27 mouse cellular contexts compared by ENCODE assay signal in the genomic region with DNA sequence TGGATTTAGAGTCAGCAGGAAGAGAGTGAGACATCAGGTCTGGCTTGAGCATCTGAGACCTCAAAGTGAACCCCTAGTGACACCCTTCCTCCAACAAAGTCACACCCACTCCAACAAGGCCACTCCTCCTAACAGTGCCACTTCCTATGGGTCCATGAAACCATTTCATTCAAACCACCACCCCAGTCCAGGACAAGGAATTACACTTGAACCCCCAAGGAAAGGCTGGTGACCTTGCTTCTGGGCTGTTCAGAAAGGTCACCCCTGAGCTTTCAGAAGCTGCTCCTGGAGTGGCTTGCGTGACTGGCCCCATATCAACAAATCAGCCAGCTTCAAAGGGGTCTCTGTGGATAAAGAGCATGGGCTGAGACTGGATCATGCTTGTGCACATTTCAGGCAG. TPM values are rescaled to one million over a fixed set of nuclear protein-coding genes. Genes with fewer than 3 reads are reported as not detected.
A peak's percentile ranks its signal among the peaks of the same experiment; 100 is the strongest.
DNase-seq lines count a peak whose midpoint lies in the region; ATAC-seq and TF ChIP-seq lines count a peak whose summit lies in the region.
"Had no signal": no experiment of that assay in that cellular context is flagged by ENCODE, and none has a peak within 500 bp of the region (broad histone marks: within the 10 kb centered on the region; RNA-seq: fewer than 3 reads in every experiment).

No protein-coding gene starts in this region.

- H3K4me2 ChIP-seq in liver, embryonic 12.5 days: no peak overlapping the region
- no peak overlapping the region for H3K4me2 ChIP-seq in midbrain, embryonic 11.5 days
- no peak overlapping the region for H3K4me2 ChIP-seq in midbrain, embryonic 14.5 days (ENCODE audit: low read length)
- H3K4me2 ChIP-seq: embryonic facial prominence, embryonic 12.5 days; embryonic facial prominence, embryonic 15.5 days; forebrain, embryonic 13.5 days; heart, embryonic 13.5 days; hindbrain, embryonic 14.5 days had no signal

- H3K79me2 ChIP-seq in liver, adult 2 months (ENCODE audit: control insufficient read depth, insufficient read depth, low read length): no peaks in the 10 kb centered on the region

- no peak for TF ChIP-seq CTCF in liver, adult 2 months (IDR thresholded peaks at IDR 0.05; ENCODE audit: low read depth, low read length)

- TF ChIP-seq POLR2A in liver, adult 2 months (IDR thresholded peaks at IDR 0.05; ENCODE audit: extremely low read depth, insufficient read depth, low read length): no peak

- H3K27ac ChIP-seq in liver, adult 2 months (replicated peaks; ENCODE audit: insufficient read depth, low read depth, low read length): peak overlapping the region; percentile 38; the same call in 1 of the 2 replicates
- H3K27ac ChIP-seq in liver, embryonic 12.5 days: no peak overlapping the region
- no peak overlapping the region for H3K27ac ChIP-seq in midbrain, embryonic 11.5 days (ENCODE audit: low read depth, low read length)
- no peak overlapping the region for H3K27ac ChIP-seq in midbrain, embryonic 14.5 days (replicated peaks; ENCODE audit: low read depth, low read length)
- no peak overlapping the region for H3K27ac ChIP-seq in ES-E14 (ENCODE audit: insufficient read depth, low read depth, low read length, poor library complexity, severe bottlenecking)
- H3K27ac ChIP-seq in heart, embryonic 10.5 days: no peak overlapping the region
- H3K27ac ChIP-seq: heart, embryonic 13.5 days; hindbrain, embryonic 14.5 days; hindbrain, postnatal 0 days had no signal

- H3K4me1 ChIP-seq in liver, adult 2 months (ENCODE audit: control insufficient read depth, insufficient read depth, low read length): peaks cover 4% of the 10 kb centered on the region; the same call in 1 of the 2 replicates
- no peaks in the 10 kb centered on the region for H3K4me1 ChIP-seq in liver, embryonic 12.5 days
- peaks cover 4% of the 10 kb centered on the region for H3K4me1 ChIP-seq in midbrain, embryonic 11.5 days (ENCODE audit: control insufficient read depth, insufficient read depth, low read length)
- H3K4me1 ChIP-seq in midbrain, embryonic 14.5 days (ENCODE audit: control insufficient read depth, insufficient read depth, low read length): peaks cover 4% of the 10 kb centered on the region
- H3K4me1 ChIP-seq in ES-E14 (ENCODE audit: control insufficient read depth in 2 of 2, insufficient read depth in 2 of 2, low read length in 2 of 2, poor library complexity in 1 of 2): peaks cover 0 to 8% of the 10 kb centered on the region in 2 experiments; a peak in 1 of 4 replicates
- H3K4me1 ChIP-seq in heart, embryonic 10.5 days: no peaks in the 10 kb centered on the region

- H3K36me3 ChIP-seq in liver, adult 2 months (ENCODE audit: control insufficient read depth, insufficient read depth, low read length): peaks cover 9% of the 10 kb centered on the region; the same call in 1 of the 2 replicates
- no peaks in the 10 kb centered on the region for H3K36me3 ChIP-seq in liver, embryonic 12.5 days
- peaks cover 19% of the 10 kb centered on the region for H3K36me3 ChIP-seq in midbrain, embryonic 11.5 days (ENCODE audit: control insufficient read depth, insufficient read depth, low read length)
- peaks cover 28% of the 10 kb centered on the region for H3K36me3 ChIP-seq in midbrain, embryonic 14.5 days (ENCODE audit: control insufficient read depth, insufficient read depth, low read length)
- H3K36me3 ChIP-seq in ES-E14 (ENCODE audit: control insufficient read depth, insufficient read depth, low read length, poor library complexity, severe bottlenecking): peaks cover 34% of the 10 kb centered on the region
- H3K36me3 ChIP-seq in heart, embryonic 10.5 days: peaks cover 29% of the 10 kb centered on the region

- H3K4me3 ChIP-seq in liver, adult 2 months (ENCODE audit: insufficient read depth, low read depth, low read length): no peak overlapping the region
- no peak overlapping the region for H3K4me3 ChIP-seq in liver, embryonic 12.5 days
- H3K4me3 ChIP-seq in midbrain, embryonic 11.5 days (ENCODE audit: low read depth, low read length): no peak overlapping the region
- H3K4me3 ChIP-seq in midbrain, embryonic 14.5 days (replicated peaks; ENCODE audit: low read depth, low read length): no peak overlapping the region
- H3K4me3 ChIP-seq in ES-E14 (ENCODE audit: insufficient read depth in 1 of 2, low read depth in 1 of 2, low read length in 2 of 2, poor library complexity in 1 of 2, severe bottlenecking in 1 of 2): no peak overlapping the region
- H3K4me3 ChIP-seq in heart, embryonic 10.5 days: no peak overlapping the region
- H3K4me3 ChIP-seq: embryonic facial prominence, embryonic 12.5 days; embryonic facial prominence, embryonic 15.5 days; forebrain, embryonic 13.5 days; heart, embryonic 13.5 days had no signal

- in situ Hi-C loops in ES-E14 (cut with MboI; ENCODE audit: low sequenced_read_pairs in 2 of 2, unreplicated experiment in 2 of 2): loop anchor here in 1 of 2 experiments (5.0 kb wide), 1 partner anchor 136 kb away; no protein-coding TSS in a partner anchor

- H3K9me3 ChIP-seq in liver, embryonic 12.5 days (replicated peaks): no peaks in the 10 kb centered on the region
- no peaks in the 10 kb centered on the region for H3K9me3 ChIP-seq in midbrain, embryonic 11.5 days (ENCODE audit: control insufficient read depth, low read length)
- no peaks in the 10 kb centered on the region for H3K9me3 ChIP-seq in midbrain, embryonic 14.5 days (ENCODE audit: control insufficient read depth, low read length)
- H3K9me3 ChIP-seq in ES-E14 (ENCODE audit: control insufficient read depth, insufficient read depth, low read depth, low read length): no peaks in the 10 kb centered on the region
- no peaks in the 10 kb centered on the region for H3K9me3 ChIP-seq in heart, embryonic 10.5 days
- H3K9me3 ChIP-seq: embryonic facial prominence, embryonic 12.5 days; embryonic facial prominence, embryonic 15.5 days; forebrain, embryonic 13.5 days; heart, embryonic 13.5 days had no signal

- ATAC-seq in liver, embryonic 12.5 days: no peak
- no peak for ATAC-seq in midbrain, embryonic 11.5 days (ENCODE audit: low FRiP score)
- ATAC-seq in midbrain, embryonic 14.5 days (ENCODE audit: low FRiP score, low TSS enrichment): no peak
- ATAC-seq: activated CD4-positive, CD25-positive, alpha-beta regulatory T cell, adult 4 months; CD4-positive, CD25-positive, alpha-beta regulatory T cell, adult 4 months; forebrain, embryonic 13.5 days; hindbrain, postnatal 0 days; inflammation-experienced regulatory T-cells, adult 6 months; intestine, embryonic 16.5 days had no signal

- 89% methylated on average over 1 of the region's 1 CpGs for WGBS in liver, adult 2 months
- WGBS in liver, embryonic 12.5 days (ENCODE audit: insufficient replicate concordance): 50% methylated on average over 1 of the region's 1 CpGs
- WGBS in midbrain, embryonic 11.5 days: 96% methylated on average over 1 of the region's 1 CpGs
- 87% methylated on average over 1 of the region's 1 CpGs for WGBS in midbrain, embryonic 14.5 days
- 68% methylated on average over 1 of the region's 1 CpGs for WGBS in heart, embryonic 10.5 days

- H3K27me3 ChIP-seq in liver, adult 2 months (ENCODE audit: control insufficient read depth, insufficient read depth, low read length): no peaks in the 10 kb centered on the region
- H3K27me3 ChIP-seq in liver, embryonic 12.5 days (replicated peaks): no peaks in the 10 kb centered on the region
- no peaks in the 10 kb centered on the region for H3K27me3 ChIP-seq in midbrain, embryonic 11.5 days (ENCODE audit: control insufficient read depth, insufficient read depth, low read length)
- H3K27me3 ChIP-seq in midbrain, embryonic 14.5 days (ENCODE audit: control insufficient read depth, insufficient read depth, low read length): no peaks in the 10 kb centered on the region
- H3K27me3 ChIP-seq in heart, embryonic 10.5 days (ENCODE audit: insufficient read depth, poor library complexity, severe bottlenecking): no peaks in the 10 kb centered on the region
- H3K27me3 ChIP-seq: embryonic facial prominence, embryonic 12.5 days; embryonic facial prominence, embryonic 15.5 days; forebrain, embryonic 13.5 days; heart, embryonic 13.5 days had no signal

- no peak overlapping the region for H3K9ac ChIP-seq in liver, adult 2 months (ENCODE audit: low read depth, low read length)
- no peak overlapping the region for H3K9ac ChIP-seq in liver, embryonic 12.5 days
- no peak overlapping the region for H3K9ac ChIP-seq in midbrain, embryonic 11.5 days (ENCODE audit: low read length)
- H3K9ac ChIP-seq in midbrain, embryonic 14.5 days (replicated peaks; ENCODE audit: low read length): no peak overlapping the region
- peak overlapping the region; percentile 1; the same call in 1 of the 2 replicates for H3K9ac ChIP-seq in ES-E14 (ENCODE audit: insufficient read depth, low read depth, low read length, poor library complexity, severe bottlenecking)
- H3K9ac ChIP-seq: embryonic facial prominence, embryonic 12.5 days; embryonic facial prominence, embryonic 15.5 days; forebrain, embryonic 13.5 days; hindbrain, embryonic 14.5 days had no signal

- peak; percentile 30 for DNase-seq in liver, adult 2 months (ENCODE audit: extremely low read depth, low read depth, low spot score)
- DNase-seq in midbrain, embryonic 11.5 days (ENCODE audit: low spot score, missing footprints): peak; percentile 76
- DNase-seq in midbrain, embryonic 14.5 days: no peak
- no peak for DNase-seq in ES-E14 (ENCODE audit: low read depth, low spot score)
- no peak for DNase-seq in heart, embryonic 10.5 days (ENCODE audit: low spot score)
- DNase-seq in embryo, embryonic 10.5 days (ENCODE audit: low spot score): no peak
- DNase-seq: adrenal gland, adult 8-10 months; adrenal gland, postnatal 25 days; cerebellum, adult 11-12 months; cerebellum, adult 8-10 months; cerebellum, postnatal 36 days; gastrocnemius, postnatal 25 days; heart, adult 18-20 months; heart, postnatal 14 days; heart, postnatal 4 days had no signal

RNA-seq across cellular contexts. Expression of a gene that starts 20.9 kb away (rescaled TPM):
- 2.2 and 3.0 TPM in 2 replicates for total RNA-seq in liver, adult 2 months (2014; rRNA removed)
- polyA plus RNA-seq in liver, adult 2 months (2012; rRNA removed): 2.4 and 5.7 TPM in 2 replicates
- 7.6 and 10.9 TPM in 2 replicates for polyA plus RNA-seq in liver, embryonic 12.5 days (2016; fragmentation: Nextera tagmentation; extraction: Ambion mirVana)
- 23.2 and 24.6 TPM in 2 replicates for polyA plus RNA-seq in midbrain, embryonic 11.5 days (2014; fragmentation: Nextera tagmentation; extraction: Ambion mirVana)
- 22.4 and 30.4 TPM in 2 replicates for polyA plus RNA-seq in midbrain, embryonic 14.5 days (2014; fragmentation: Nextera tagmentation; extraction: Ambion mirVana)
- 1.3 and 2.1 TPM in 2 replicates for total RNA-seq in ES-E14 (2012; rRNA removed)
- polyA plus RNA-seq in heart, embryonic 10.5 days (2016; fragmentation: Nextera tagmentation; extraction: Ambion mirVana): 158 and 178 TPM in 2 replicates
- total RNA-seq: MEL had no signal
- polyA plus RNA-seq: activated CD4-positive, CD25-positive, alpha-beta regulatory T cell, adult 4 months; CD4-positive, CD25-positive, alpha-beta regulatory T cell, adult 4 months had no signal

RNA-seq across cellular contexts. Expression of a gene that starts 29.5 kb away (rescaled TPM):
- 500 and 747 TPM in 2 replicates for total RNA-seq in liver, adult 2 months (2014; rRNA removed)
- 223 and 1,009 TPM in 2 replicates for polyA plus RNA-seq in liver, adult 2 months (2012; rRNA removed)
- polyA plus RNA-seq in liver, embryonic 12.5 days (2016; fragmentation: Nextera tagmentation; extraction: Ambion mirVana): 12.4 and 14.3 TPM in 2 replicates
- 468 and 548 TPM in 2 replicates for polyA plus RNA-seq in midbrain, embryonic 11.5 days (2014; fragmentation: Nextera tagmentation; extraction: Ambion mirVana)
- 200 and 310 TPM in 2 replicates for polyA plus RNA-seq in midbrain, embryonic 14.5 days (2014; fragmentation: Nextera tagmentation; extraction: Ambion mirVana)
- total RNA-seq in ES-E14 (2012; rRNA removed): 1,066 and 2,076 TPM in 2 replicates
- polyA plus RNA-seq in heart, embryonic 10.5 days (2016; fragmentation: Nextera tagmentation; extraction: Ambion mirVana): 137 and 226 TPM in 2 replicates
- total RNA-seq: MEL had no signal
- polyA plus RNA-seq: activated CD4-positive, CD25-positive, alpha-beta regulatory T cell, adult 4 months; CD4-positive, CD25-positive, alpha-beta regulatory T cell, adult 4 months; inflammation-experienced regulatory T-cells, adult 6 months had no signal

Comparison
In these comparisons a context has a peak if more than half of its experiments do, and no peak if none do; other contexts are left out.
1. DNase-seq: peak in liver, adult 2 months (single experiment) and midbrain, embryonic 11.5 days (single experiment); none in midbrain, embryonic 14.5 days (single experiment), ES-E14 (single experiment), heart, embryonic 10.5 days (single experiment) and embryo, embryonic 10.5 days (single experiment).